Mouse (Mus musculus) lung, postnatal 0 days (tissue): ENCODE measurements at regions not wholly inside any gene's neighbourhood (a gene's known extent, or its start where the extent isn't known, plus 50 kb on each side); places are given as distances from the start of the nearest gene placed in this dataset.

Source experiments
- CTCF ChIP-seq: IDR thresholded peaks from 2 replicates; pipeline ENCODE4 v1.5.1; 2016; ENCODE audit warnings: antibody characterized with exemption, mild to moderate bottlenecking
- EP300 ChIP-seq: IDR thresholded peaks from 2 replicates; pipeline ENCODE4 v1.6.1; 2016; ENCODE audit warnings: antibody characterized with exemption, mild to moderate bottlenecking, control low read depth

GRCm38 (mm10) chr6:31771916-31772315 is 208.1 kb upstream of the Podxl start:
- TF ChIP-seq CTCF (no peak), EP300 (no peak)
